Mouse (Mus musculus): ENCODE measurements around the gene 1700009N14Rik. TPM values are rescaled to one million over a fixed set of nuclear protein-coding genes. Genes with fewer than 3 reads are reported as not detected.

1700009N14Rik gene
- under 1 TPM; 0.13 to 0.25 TPM for polyA plus RNA-seq (2012; fragmentation: generic; extraction: Trizol)

GRCm38 (mm10) chr4:39450069-39450468 lies at the start of gene 1700009N14Rik:
Gene 1700009N14Rik, plus strand, starts transcription at chr4:39450295.

